Mouse (Mus musculus) hindbrain, postnatal 0 days (tissue): ENCODE measurements at regions not wholly inside any gene's neighbourhood (a gene's known extent, or its start where the extent isn't known, plus 50 kb on each side); places are given as distances from the start of the nearest gene placed in this dataset.
"Not testable (repeated sequence)": the region's sequence is repeated elsewhere in the genome, so short reads cannot be mapped to it uniquely, and the experiment has no call there.

ENCODE experiments used
- ATAC-seq: fragments of 200-750 bp; cut with Nextera tagmentation; 2 replicates; pipeline ENCODE4 v1.8.0; 2017; ENCODE audit warnings: mild to moderate bottlenecking, moderate TSS enrichment, moderate library complexity
- DNase-seq: peaks from one replicate; pipeline ENCODE4 v3.0.0-alpha.2; 2015; ENCODE audit warnings: low spot score
- H3K27ac ChIP-seq: fragments of 300-500 bp; sonication (generic); 2 replicates; pipeline ENCODE4 v1.5.1; 2014; ENCODE audit warnings: mild to moderate bottlenecking
- H3K27me3 ChIP-seq: fragments of 300-500 bp; sonication (generic); 2 replicates; pipeline ENCODE4 v1.6.1; 2014; ENCODE audit warnings: low read length, mixed read lengths; ENCODE audit not compliant: insufficient read depth
- H3K36me3 ChIP-seq: fragments of 300-500 bp; sonication (generic); 2 replicates; pipeline ENCODE4 v1.6.1; 2014; ENCODE audit warnings: low read length, mixed read lengths; ENCODE audit not compliant: insufficient read depth
- H3K4me1 ChIP-seq: fragments of 300-500 bp; sonication (generic); 2 replicates; pipeline ENCODE4 v1.6.1; 2014; ENCODE audit warnings: antibody characterized with exemption, low read length, mixed read lengths; ENCODE audit not compliant: insufficient read depth
- H3K4me2 ChIP-seq: fragments of 300-500 bp; sonication (generic); 2 replicates; pipeline ENCODE4 v1.6.1; 2014; ENCODE audit warnings: low read depth, mild to moderate bottlenecking, low read length, moderate library complexity, mixed read lengths
- H3K4me3 ChIP-seq: fragments of 300-500 bp; sonication (generic); 2 replicates; pipeline ENCODE4 v1.5.1; 2014; ENCODE audit warnings: low read length
- H3K9ac ChIP-seq: fragments of 300-500 bp; sonication (generic); replicated peaks from 2 replicates; pipeline ENCODE4 v1.6.1; 2014; ENCODE audit warnings: mild to moderate bottlenecking, low read length, moderate library complexity, mixed read lengths
- H3K9me3 ChIP-seq: fragments of 300-500 bp; sonication (generic); 2 replicates; pipeline ENCODE4 v1.6.1; 2016; ENCODE audit warnings: low read length, mixed read lengths
- CTCF ChIP-seq: IDR thresholded peaks from 2 replicates; pipeline ENCODE4 v1.5.1; 2016; ENCODE audit warnings: antibody characterized with exemption, control low read depth, low read depth
- WGBS: fragments of 180-500 bp; shearing (Covaris S2); extraction: QIAGEN DNeasy Blood & Tissue Kit; methylation state at CpG from one replicate; pipeline ENCODE4 v1.1.7; 2014; 5-methylcytosine and 5-hydroxymethylcytosine counted together

- Histone ChIP-seq H3K4me3 (no peak overlapping the region), H3K4me1 (no peaks in the 10 kb centered on the region), H3K9me3 (no peaks in the 10 kb centered on the region), H3K9ac (no peak overlapping the region), H3K27me3 (no peaks in the 10 kb centered on the region), H3K4me2 (no peak overlapping the region), H3K36me3 (no peaks in the 10 kb centered on the region), H3K27ac (no peak overlapping the region)
- ATAC-seq = no peak
- no peak for DNase-seq
- WGBS = 61% methylated on average over 7 of the region's 7 CpGs
- TF ChIP-seq CTCF = no peak
Observed at GRCm38 (mm10) chr9:90618154-90618553, 347.6 kb upstream of the Tbc1d2b start.

GRCm38 (mm10) chr9:90597894-90598293 is 327.3 kb upstream of the Tbc1d2b start:
- no peak for DNase-seq
- 72% methylated on average over 4 of the region's 4 CpGs for WGBS
- no peak overlapping the region for H3K4me3 ChIP-seq

GRCm38 (mm10) chr9:90556742-90557141 is 286.1 kb upstream of the Tbc1d2b start:
- no peak overlapping the region for H3K27ac ChIP-seq
- DNase-seq (no peak), ATAC-seq (no peak)
- H3K9ac ChIP-seq = no peak overlapping the region
- H3K4me1 ChIP-seq = no peaks in the 10 kb centered on the region
- no peaks in the 10 kb centered on the region for H3K27me3 ChIP-seq
- 53% methylated on average over 1 of the region's 1 CpGs for WGBS
- H3K4me3 ChIP-seq = no peak overlapping the region
- H3K36me3 ChIP-seq = no peaks in the 10 kb centered on the region
- H3K9me3 ChIP-seq = peaks cover 5% of the 10 kb centered on the region; the same call in 1 of the 2 replicates
- TF ChIP-seq CTCF = no peak
- no peak overlapping the region for H3K4me2 ChIP-seq

More at GRCm38 (mm10) chr9:90597894-90598293, 327.3 kb upstream of the Tbc1d2b start:
- no peaks in the 10 kb centered on the region for H3K36me3 ChIP-seq
- no peaks in the 10 kb centered on the region for H3K4me1 ChIP-seq
- no peak for ATAC-seq
- no peak overlapping the region for H3K9ac ChIP-seq
- H3K4me2 ChIP-seq = no peak overlapping the region
- H3K27me3 ChIP-seq = no peaks in the 10 kb centered on the region
- no peaks in the 10 kb centered on the region for H3K9me3 ChIP-seq
- H3K27ac ChIP-seq = no peak overlapping the region
- TF ChIP-seq CTCF = no peak

- no peak for ATAC-seq
- WGBS = 21% methylated on average over 3 of the region's 3 CpGs
- peaks cover 5% of the 10 kb centered on the region; the same call in 1 of the 2 replicates for H3K9me3 ChIP-seq
- H3K4me2 ChIP-seq = no peak overlapping the region
- no peak overlapping the region for H3K27ac ChIP-seq
- DNase-seq = no peak
- no peaks in the 10 kb centered on the region for H3K4me1 ChIP-seq
- no peaks in the 10 kb centered on the region for H3K27me3 ChIP-seq
- TF ChIP-seq CTCF = no peak
- H3K36me3 ChIP-seq = no peaks in the 10 kb centered on the region
- no peak overlapping the region for H3K4me3 ChIP-seq
- H3K9ac ChIP-seq = no peak overlapping the region
Observed at GRCm38 (mm10) chr9:90556216-90556615, 285.6 kb upstream of the Tbc1d2b start.

GRCm38 (mm10) chr9:90547931-90548330 is 277.3 kb upstream of the Tbc1d2b start:
- no peak for TF ChIP-seq CTCF
- Histone ChIP-seq H3K4me3 (no peak overlapping the region), H3K9me3 (no peaks in the 10 kb centered on the region), H3K4me2 (no peak overlapping the region), H3K27ac (no peak overlapping the region), H3K36me3 (no peaks in the 10 kb centered on the region), H3K9ac (no peak overlapping the region), H3K4me1 (no peaks in the 10 kb centered on the region), H3K27me3 (no peaks in the 10 kb centered on the region)
- WGBS = 84% methylated on average over 1 of the region's 1 CpGs
- ATAC-seq (no peak), DNase-seq (no peak)

DNA sequence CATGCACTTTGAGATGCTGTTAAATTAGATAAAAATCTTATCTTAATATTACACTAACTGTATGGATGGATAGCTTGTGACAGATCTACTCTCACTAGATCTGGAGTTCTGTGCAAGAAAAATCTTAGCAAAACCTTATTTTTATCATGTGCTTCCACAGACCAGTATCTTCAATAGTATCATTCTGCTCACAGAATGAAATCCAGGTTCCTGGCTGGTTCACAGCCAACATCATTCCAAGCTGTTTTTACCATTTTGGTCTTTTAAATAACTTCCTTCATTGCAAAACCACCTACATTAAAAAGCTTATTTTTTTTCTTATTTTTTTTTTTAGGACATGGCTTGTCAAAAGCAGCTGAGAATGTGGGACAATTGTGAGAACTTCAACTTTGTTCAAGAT is 276.1 kb upstream of the Tbc1d2b start:
- no peak for DNase-seq
- H3K27ac ChIP-seq = no peak overlapping the region

DNA sequence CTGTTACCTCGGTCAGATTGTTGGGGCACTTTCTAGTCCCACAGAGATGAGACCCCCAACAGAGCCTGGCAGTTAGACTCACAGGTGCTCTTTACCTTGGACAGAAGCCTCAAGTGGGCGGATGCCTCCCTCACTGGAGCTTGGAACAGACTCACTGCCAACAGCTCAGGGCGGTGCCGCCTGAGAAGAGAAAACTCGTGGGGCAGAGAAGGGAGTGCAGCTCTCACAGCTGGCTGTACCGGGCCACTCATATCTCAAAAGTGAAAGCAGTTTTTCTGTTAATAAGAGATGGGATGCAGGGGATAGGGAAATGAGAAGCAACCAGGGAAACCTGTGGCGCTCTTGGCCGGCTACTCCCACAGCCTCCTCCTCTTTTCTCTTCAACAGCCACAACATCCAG is 267.1 kb upstream of the Tbc1d2b start:
- WGBS = 82% methylated on average over 8 of the region's 8 CpGs
- not testable (repeated sequence) for DNase-seq, ATAC-seq, H3K4me2 ChIP-seq, H3K9me3 ChIP-seq, H3K36me3 ChIP-seq, H3K9ac ChIP-seq, H3K27ac ChIP-seq, H3K4me1 ChIP-seq, H3K27me3 ChIP-seq, H3K4me3 ChIP-seq

More for the DNA sequence above, 276.1 kb upstream of the Tbc1d2b start:
- H3K9me3 ChIP-seq = no peaks in the 10 kb centered on the region
- H3K4me1 ChIP-seq = no peaks in the 10 kb centered on the region
- H3K4me3 ChIP-seq = no peak overlapping the region
- no peak overlapping the region for H3K4me2 ChIP-seq
- TF ChIP-seq CTCF = no peak
- no peak for ATAC-seq
- H3K9ac ChIP-seq = no peak overlapping the region
- no peaks in the 10 kb centered on the region for H3K27me3 ChIP-seq
- no peaks in the 10 kb centered on the region for H3K36me3 ChIP-seq

DNA sequence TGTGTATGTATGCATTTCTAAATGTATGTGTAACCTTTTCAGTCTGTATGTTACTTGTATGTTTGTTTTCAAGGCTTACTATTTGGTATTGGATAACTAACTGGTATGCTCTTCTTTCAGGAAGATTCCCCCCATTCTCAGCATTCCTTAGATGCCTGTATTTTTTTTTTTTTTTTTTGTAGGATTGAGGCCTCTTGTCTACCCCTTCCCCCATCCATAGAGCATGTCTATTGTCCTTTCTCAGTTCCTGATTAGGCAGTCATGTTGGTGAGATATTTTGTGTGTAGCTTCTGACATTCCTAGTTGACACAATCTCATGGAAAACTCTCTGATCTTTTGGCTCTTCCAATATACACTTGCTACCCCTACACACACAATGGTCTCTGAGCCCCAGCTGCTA is 262.8 kb upstream of the Tbc1d2b start:
- DNase-seq (no peak), ATAC-seq (no peak)
- Histone ChIP-seq H3K4me3 (no peak overlapping the region), H3K4me1 (no peaks in the 10 kb centered on the region), H3K9me3 (no peaks in the 10 kb centered on the region), H3K36me3 (no peaks in the 10 kb centered on the region), H3K9ac (no peak overlapping the region), H3K27ac (no peak overlapping the region), H3K27me3 (no peaks in the 10 kb centered on the region), H3K4me2 (no peak overlapping the region)
- no peak for TF ChIP-seq CTCF
